Mouse (Mus musculus): ENCODE data around the gene Wfdc17. TPM values are rescaled to one million over a fixed set of nuclear protein-coding genes. Genes with fewer than 3 reads are reported as not detected.

The Wfdc17 gene
- total and polyA plus RNA-seq, 2 experiments, result 19.9 to 46.0 TPM

- Histone ChIP-seq H3K79me2 (ENCODE audit: control insufficient read depth, insufficient read depth, low read length) (no peaks in the 10 kb centered on the region), H3K9ac (ENCODE audit: low read depth, low read length) (no peak overlapping the region), H3K36me3 (ENCODE audit: control insufficient read depth, insufficient read depth, low read length) (no peaks in the 10 kb centered on the region), H3K4me3 (ENCODE audit: insufficient read depth, low read depth, low read length) (no peak overlapping the region), H3K27me3 (ENCODE audit: control insufficient read depth, insufficient read depth, low read length) (no peaks in the 10 kb centered on the region), H3K27ac (replicated peaks; ENCODE audit: insufficient read depth, low read depth, low read length) (no peak overlapping the region), H3K4me1 (ENCODE audit: control insufficient read depth, insufficient read depth, low read length) (peaks cover 8% of the 10 kb centered on the region)
- 33% methylated on average over 5 of the region's 5 CpGs for WGBS
- peak; percentile 72 for DNase-seq (ENCODE audit: extremely low read depth, low read depth, low spot score)
- TF ChIP-seq POLR2A (IDR thresholded peaks at IDR 0.05; ENCODE audit: extremely low read depth, insufficient read depth, low read length), result no peak
- TF ChIP-seq CTCF (IDR thresholded peaks at IDR 0.05; ENCODE audit: low read depth, low read length), result peak; percentile 28; the same call in 1 of the 2 replicates
These were observed 29.4 kb downstream of the Wfdc17 start for GRCm38 (mm10) chr11:83733071-83733640.

GRCm38 (mm10) chr11:83734215-83734614 is 30.4 kb downstream of the Wfdc17 start:
- Histone ChIP-seq H3K79me2 (ENCODE audit: control insufficient read depth, insufficient read depth, low read length) (no peaks in the 10 kb centered on the region), H3K4me1 (ENCODE audit: control insufficient read depth, insufficient read depth, low read length) (peaks cover 9% of the 10 kb centered on the region), H3K36me3 (ENCODE audit: control insufficient read depth, insufficient read depth, low read length) (no peaks in the 10 kb centered on the region), H3K27ac (replicated peaks; ENCODE audit: insufficient read depth, low read depth, low read length) (no peak overlapping the region), H3K27me3 (ENCODE audit: control insufficient read depth, insufficient read depth, low read length) (no peaks in the 10 kb centered on the region), H3K4me3 (ENCODE audit: insufficient read depth, low read depth, low read length) (no peak overlapping the region), H3K9ac (ENCODE audit: low read depth, low read length) (no peak overlapping the region)
- WGBS, result 76% methylated on average over 1 of the region's 1 CpGs
- TF ChIP-seq POLR2A (IDR thresholded peaks at IDR 0.05; ENCODE audit: extremely low read depth, insufficient read depth, low read length) (no peak), CTCF (IDR thresholded peaks at IDR 0.05; ENCODE audit: low read depth, low read length) (no peak)
- DNase-seq (ENCODE audit: extremely low read depth, low read depth, low spot score), result no peak

GRCm38 (mm10) chr11:83735881-83736280 is 32.1 kb downstream of the Wfdc17 start:
- no peak overlapping the region for H3K27ac ChIP-seq (replicated peaks; ENCODE audit: insufficient read depth, low read depth, low read length)
- H3K36me3 ChIP-seq (ENCODE audit: control insufficient read depth, insufficient read depth, low read length), result no peaks in the 10 kb centered on the region
- H3K4me1 ChIP-seq (ENCODE audit: control insufficient read depth, insufficient read depth, low read length), result peaks cover 14% of the 10 kb centered on the region
- DNase-seq (ENCODE audit: extremely low read depth, low read depth, low spot score), result no peak
- no peak overlapping the region for H3K9ac ChIP-seq (ENCODE audit: low read depth, low read length)
- TF ChIP-seq CTCF (IDR thresholded peaks at IDR 0.05; ENCODE audit: low read depth, low read length) (no peak), POLR2A (IDR thresholded peaks at IDR 0.05; ENCODE audit: extremely low read depth, insufficient read depth, low read length) (no peak)
- no peaks in the 10 kb centered on the region for H3K27me3 ChIP-seq (ENCODE audit: control insufficient read depth, insufficient read depth, low read length)
- no peak overlapping the region for H3K4me3 ChIP-seq (ENCODE audit: insufficient read depth, low read depth, low read length)
- 72% methylated on average over 2 of the region's 2 CpGs for WGBS
- no peaks in the 10 kb centered on the region for H3K79me2 ChIP-seq (ENCODE audit: control insufficient read depth, insufficient read depth, low read length)

- no peaks in the 10 kb centered on the region for H3K36me3 ChIP-seq (ENCODE audit: control insufficient read depth, insufficient read depth, low read length)
- DNase-seq (ENCODE audit: extremely low read depth, low read depth, low spot score), result peak; percentile 94
- H3K9ac ChIP-seq (ENCODE audit: low read depth, low read length), result no peak overlapping the region
- H3K27ac ChIP-seq (replicated peaks; ENCODE audit: insufficient read depth, low read depth, low read length), result peak overlapping the region; percentile 37; the same call in 1 of the 2 replicates
- H3K79me2 ChIP-seq (ENCODE audit: control insufficient read depth, insufficient read depth, low read length), result no peaks in the 10 kb centered on the region
- TF ChIP-seq CTCF (IDR thresholded peaks at IDR 0.05; ENCODE audit: low read depth, low read length), result no peak
- H3K27me3 ChIP-seq (ENCODE audit: control insufficient read depth, insufficient read depth, low read length), result no peaks in the 10 kb centered on the region
- H3K4me3 ChIP-seq (ENCODE audit: insufficient read depth, low read depth, low read length), result no peak overlapping the region
- peaks cover 20% of the 10 kb centered on the region for H3K4me1 ChIP-seq (ENCODE audit: control insufficient read depth, insufficient read depth, low read length)
- WGBS, result 25% methylated on average over 3 of the region's 3 CpGs
These were observed 33.3 kb downstream of the Wfdc17 start for GRCm38 (mm10) chr11:83737109-83737558.

- Histone ChIP-seq H3K27ac (replicated peaks; ENCODE audit: insufficient read depth, low read depth, low read length) (no peak overlapping the region), H3K27me3 (ENCODE audit: control insufficient read depth, insufficient read depth, low read length) (no peaks in the 10 kb centered on the region), H3K4me1 (ENCODE audit: control insufficient read depth, insufficient read depth, low read length) (peaks cover 28% of the 10 kb centered on the region), H3K9ac (ENCODE audit: low read depth, low read length) (no peak overlapping the region), H3K79me2 (ENCODE audit: control insufficient read depth, insufficient read depth, low read length) (no peaks in the 10 kb centered on the region), H3K36me3 (ENCODE audit: control insufficient read depth, insufficient read depth, low read length) (no peaks in the 10 kb centered on the region), H3K4me3 (ENCODE audit: insufficient read depth, low read depth, low read length) (no peak overlapping the region)
- TF ChIP-seq CTCF (IDR thresholded peaks at IDR 0.05; ENCODE audit: low read depth, low read length), result peak; percentile 73; the same call in 1 of the 2 replicates
- TF ChIP-seq POLR2A (IDR thresholded peaks at IDR 0.05; ENCODE audit: extremely low read depth, insufficient read depth, low read length), result no peak
- DNase-seq (ENCODE audit: extremely low read depth, low read depth, low spot score), result peak; percentile 62
- WGBS, result 28% methylated on average over 5 of the region's 5 CpGs
These were observed 35.5 kb downstream of the Wfdc17 start for GRCm38 (mm10) chr11:83739241-83739640.

- H3K36me3 ChIP-seq (ENCODE audit: control insufficient read depth, insufficient read depth, low read length), result no peaks in the 10 kb centered on the region
- no peak overlapping the region for H3K4me3 ChIP-seq (ENCODE audit: insufficient read depth, low read depth, low read length)
- peaks cover 28% of the 10 kb centered on the region for H3K4me1 ChIP-seq (ENCODE audit: control insufficient read depth, insufficient read depth, low read length)
- H3K27me3 ChIP-seq (ENCODE audit: control insufficient read depth, insufficient read depth, low read length), result no peaks in the 10 kb centered on the region
- H3K27ac ChIP-seq (replicated peaks; ENCODE audit: insufficient read depth, low read depth, low read length), result peak overlapping the region; percentile 36; the same call in 1 of the 2 replicates
- TF ChIP-seq POLR2A (IDR thresholded peaks at IDR 0.05; ENCODE audit: extremely low read depth, insufficient read depth, low read length) (no peak), CTCF (IDR thresholded peaks at IDR 0.05; ENCODE audit: low read depth, low read length) (no peak)
- DNase-seq (ENCODE audit: extremely low read depth, low read depth, low spot score), result peak; percentile 35
- 53% methylated on average over 4 of the region's 4 CpGs for WGBS
- H3K79me2 ChIP-seq (ENCODE audit: control insufficient read depth, insufficient read depth, low read length), result no peaks in the 10 kb centered on the region
- H3K9ac ChIP-seq (ENCODE audit: low read depth, low read length), result no peak overlapping the region
These were observed 36.7 kb downstream of the Wfdc17 start for GRCm38 (mm10) chr11:83740443-83740991.

Data from liver, adult 2 months (tissue).